Mouse (Mus musculus) spleen, embryonic (tissue): Measurements from ENCODE around the gene Slc25a19.

ENCODE experiments used
- CTCF ChIA-PET: fragments of 350-600 bp; sonication (Branson Sonifier 250); formaldehyde crosslinking; loops from one replicate; lab custom pipeline; 2022; lab: Charles Lee

Gene Slc25a19

DNA sequence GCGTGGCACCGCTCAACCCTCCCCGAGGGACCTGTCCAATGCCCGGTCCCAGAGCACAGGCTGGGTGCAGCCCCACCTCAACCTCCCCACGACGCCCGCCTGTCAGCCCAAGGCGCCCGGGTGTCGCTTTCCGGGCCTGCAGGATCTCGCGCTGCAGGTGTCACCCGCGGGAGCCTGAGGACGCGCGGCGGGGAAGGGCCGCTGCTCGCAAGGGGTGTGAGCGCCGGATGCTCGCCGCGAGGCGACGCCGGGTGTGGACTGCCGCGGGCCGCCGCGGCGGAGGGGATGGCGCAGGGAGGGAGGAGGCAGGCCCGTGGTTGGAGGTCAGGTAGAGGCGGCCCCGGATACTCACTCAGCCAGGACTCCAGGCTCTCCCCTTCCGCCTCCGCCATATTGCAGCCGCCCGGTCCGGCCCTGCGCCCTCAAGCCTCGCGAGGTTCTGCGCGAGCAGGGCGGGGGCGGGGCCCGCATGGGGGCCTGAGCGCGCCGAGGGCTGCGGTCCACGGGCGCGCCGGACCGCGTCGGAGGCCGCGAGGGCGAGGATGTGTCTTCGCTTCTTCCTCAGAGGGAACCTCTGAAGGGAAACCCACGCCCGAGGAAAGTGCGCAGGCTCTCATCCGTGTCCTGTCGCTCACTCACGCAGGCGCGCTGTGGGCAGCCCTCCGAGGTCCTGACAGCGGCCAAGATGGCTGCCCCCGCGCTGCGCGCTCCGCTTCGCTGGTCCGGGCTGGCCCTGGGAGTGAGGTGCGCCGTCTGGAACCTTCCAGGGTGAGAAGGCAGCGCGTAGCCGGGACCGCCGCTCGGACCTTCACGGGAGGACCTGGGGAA lies 24.4 kb downstream of the Slc25a19 start, which contains the start of the genes Mrps7 and Gga3:
Gene Mrps7 (plus strand): TSS at position 450 of the 828 bp plus-strand sequence.
Gene Gga3 (minus strand): TSS at position 576 of the 828 bp plus-strand sequence.
- CTCF ChIA-PET: no interaction called here

- CTCF ChIA-PET: no interaction called here
Measured at GRCm38 (mm10) chr11:115603128-115603475, 25.0 kb downstream of the Slc25a19 start.

DNA sequence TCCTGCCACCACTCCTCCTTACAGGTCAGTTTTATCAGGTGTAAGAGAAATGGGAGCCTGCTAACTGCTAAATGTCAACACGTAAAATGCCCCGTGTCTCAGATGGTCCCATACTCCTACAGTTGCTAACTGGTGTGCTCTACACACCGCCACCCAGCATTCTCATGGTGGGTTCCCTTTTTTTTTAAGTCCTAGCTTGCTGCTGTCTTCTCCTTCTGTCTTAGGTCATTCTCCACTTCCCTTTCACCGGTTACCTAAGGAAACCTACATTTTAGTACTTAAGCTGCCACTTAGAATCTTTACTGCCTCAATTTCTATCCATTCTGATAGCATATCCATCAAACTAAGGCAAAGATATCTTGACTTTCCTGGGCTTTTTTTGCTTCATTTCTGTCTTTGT lies 26.9 kb downstream of the Slc25a19 start:
- CTCF ChIA-PET: no interaction called here

- CTCF ChIA-PET: no interaction called here
Measured at GRCm38 (mm10) chr11:115600743-115601142, 27.4 kb downstream of the Slc25a19 start.

DNA sequence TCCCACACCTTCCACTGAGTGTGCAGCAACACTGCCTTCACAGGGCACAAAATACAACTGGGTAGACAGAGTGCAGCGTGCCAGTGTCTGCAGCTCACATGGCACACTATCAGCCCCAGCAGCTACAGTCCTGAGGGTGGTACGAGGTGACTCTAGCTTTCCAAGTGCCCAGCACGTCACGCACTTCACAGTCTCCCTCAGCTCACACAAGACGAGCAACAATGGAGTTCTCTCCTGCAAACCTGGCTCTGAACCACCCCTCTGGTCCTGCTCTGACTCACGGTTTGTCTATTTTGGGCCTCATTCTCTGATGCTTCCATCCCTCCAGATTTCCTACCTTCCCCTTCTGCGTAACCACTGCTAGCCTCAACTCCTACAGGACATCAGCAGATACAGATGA lies 28.4 kb downstream of the Slc25a19 start:
- CTCF ChIA-PET: interaction anchor here (0.6 kb wide), 1 partner anchor 114 kb away, joined by 3 read pairs; no protein-coding TSS in a partner anchor

- CTCF ChIA-PET: no interaction called here
Measured at GRCm38 (mm10) chr11:115598309-115598708, 29.8 kb downstream of the Slc25a19 start.

DNA sequence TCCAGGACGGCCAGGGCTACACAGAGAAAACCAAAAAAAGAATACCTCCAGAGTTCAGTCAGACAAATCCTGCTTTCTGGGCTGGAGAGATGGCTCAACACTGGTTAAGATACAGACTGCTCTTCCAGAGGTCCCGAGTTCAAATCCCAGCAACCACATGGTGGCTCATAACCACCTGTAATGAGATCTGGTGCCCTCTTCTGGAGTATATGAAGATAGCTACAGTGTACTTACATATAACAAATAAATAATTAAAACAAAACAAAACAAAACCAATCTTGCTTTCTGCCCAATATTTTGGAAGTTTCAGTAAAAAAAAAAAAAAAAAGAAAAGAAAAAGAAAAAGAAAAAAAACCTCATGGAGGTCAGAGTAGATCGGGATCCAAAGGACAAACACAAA lies 32.9 kb downstream of the Slc25a19 start:
- CTCF ChIA-PET: no interaction called here

GRCm38 (mm10) chr11:115590526-115591075 lies 37.5 kb downstream of the Slc25a19 start:
- CTCF ChIA-PET: interaction anchor here (0.5 kb wide), 1 partner anchor 37 kb away, joined by 5 read pairs; no protein-coding TSS in a partner anchor

DNA sequence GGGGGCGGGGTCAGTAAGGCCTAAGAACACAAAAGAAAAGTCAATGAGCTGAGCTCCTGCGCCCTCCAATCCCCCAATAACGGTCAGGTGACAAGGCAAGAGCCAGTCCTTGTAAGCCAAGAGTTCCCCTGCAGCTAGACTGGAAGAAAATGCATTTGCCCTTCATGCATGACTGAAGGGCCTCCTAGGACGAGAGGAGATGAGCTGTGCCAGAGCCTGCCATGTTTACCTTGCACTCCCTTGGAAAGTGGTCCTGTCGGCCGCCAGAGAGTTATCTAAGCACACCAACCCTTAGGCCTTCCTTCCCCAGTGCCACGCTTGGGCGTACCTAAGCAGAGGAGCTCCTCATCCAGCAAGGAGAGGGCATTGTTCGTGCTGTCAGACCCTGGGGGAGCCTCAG lies 40.1 kb downstream of the Slc25a19 start:
- CTCF ChIA-PET: no interaction called here

DNA sequence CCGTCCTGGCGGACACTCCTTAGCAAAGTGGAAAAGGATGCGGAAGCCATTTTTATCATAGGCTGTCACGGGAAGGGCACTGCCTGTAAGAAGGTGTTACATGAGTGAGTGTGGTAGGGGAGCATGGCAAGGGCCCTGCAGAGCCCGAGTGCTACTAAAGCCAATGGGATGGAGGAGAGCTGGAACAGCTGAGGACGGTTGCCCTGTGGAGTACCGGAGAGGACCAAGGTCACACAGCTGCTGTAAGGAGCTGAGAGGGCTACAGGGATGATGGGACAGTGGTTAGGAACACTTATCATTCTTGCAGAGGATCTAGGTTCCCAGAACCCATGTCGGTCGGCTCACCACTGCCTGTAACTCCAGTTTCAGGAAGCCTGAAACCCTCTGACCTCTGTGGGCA lies 41.7 kb downstream of the Slc25a19 start:
- CTCF ChIA-PET: no interaction called here

- CTCF ChIA-PET: no interaction called here
Measured at GRCm38 (mm10) chr11:115585573-115586100, 42.5 kb downstream of the Slc25a19 start.

DNA sequence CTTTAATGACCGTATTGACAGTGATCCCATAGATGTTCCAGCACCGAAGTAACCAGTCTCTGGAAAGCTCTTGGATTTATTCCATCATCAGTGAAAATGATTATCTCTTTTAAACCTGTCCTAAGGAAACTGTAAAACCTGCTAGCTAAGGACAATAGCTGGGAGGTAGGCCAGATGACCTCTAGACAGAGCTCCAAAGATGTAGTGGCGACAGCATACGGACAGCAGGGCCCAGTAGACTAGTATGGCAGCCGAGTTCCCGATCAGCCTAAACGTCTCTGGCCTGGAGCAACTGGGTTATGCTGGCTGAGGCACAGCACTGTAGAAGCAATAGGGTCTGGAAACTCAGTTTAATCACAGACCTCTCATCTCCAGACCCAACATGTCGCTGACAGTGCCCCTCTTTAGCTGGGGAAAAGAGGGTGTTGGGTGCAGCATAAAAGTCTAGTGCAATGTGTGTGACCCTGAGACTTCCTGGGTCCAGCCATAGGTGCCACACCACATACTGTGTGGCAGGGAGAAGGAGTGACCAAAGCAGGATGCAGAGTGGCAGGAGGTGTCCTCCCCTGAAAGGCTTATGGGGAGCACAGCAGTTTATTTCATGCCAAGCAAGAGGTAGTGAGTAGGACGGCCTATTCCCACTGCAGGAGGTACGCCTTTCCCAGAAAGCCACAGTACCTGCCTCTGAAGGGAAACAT lies 43.6 kb downstream of the Slc25a19 start:
- CTCF ChIA-PET: interaction anchor here (1.0 kb wide), 1 partner anchor 31 kb away, joined by 3 read pairs; no protein-coding TSS in a partner anchor

DNA sequence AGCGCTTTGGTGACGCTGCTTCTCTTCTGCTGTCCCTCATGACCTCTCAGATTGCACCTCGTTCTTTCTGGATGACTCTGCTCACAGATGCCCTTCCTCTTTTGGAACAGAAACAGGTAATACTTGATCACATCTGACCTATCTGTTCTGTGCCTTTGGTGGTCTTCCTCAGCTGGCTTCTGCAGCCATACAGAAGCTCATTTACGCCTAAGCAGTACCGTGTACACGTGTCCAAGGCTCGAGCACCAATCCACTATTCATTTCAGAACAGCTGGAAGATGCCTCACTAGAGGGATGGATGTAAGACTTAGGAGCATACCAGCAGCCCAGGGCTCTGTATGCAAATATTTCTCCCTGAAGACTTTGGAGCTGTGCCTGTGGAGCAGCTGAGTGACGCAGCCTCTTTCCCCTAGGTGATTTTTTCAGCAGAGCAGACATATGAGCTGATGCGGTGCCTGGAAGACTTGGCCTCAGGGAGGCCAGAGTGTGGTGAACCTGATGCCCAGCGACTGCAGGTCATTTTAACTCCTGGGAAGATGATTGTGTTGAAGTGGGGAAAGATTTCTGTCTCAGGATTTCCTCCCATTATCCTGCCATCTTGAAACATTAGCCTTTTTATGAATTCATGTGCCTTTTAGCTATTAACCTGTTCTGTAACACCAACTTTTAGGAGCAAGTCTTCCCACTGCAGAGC lies 45.0 kb downstream of the Slc25a19 start:
- CTCF ChIA-PET: no interaction called here

- CTCF ChIA-PET: interaction anchor here (0.6 kb wide), 1 partner anchor 22 kb away, joined by 3 read pairs; no protein-coding TSS in a partner anchor
Measured at GRCm38 (mm10) chr11:115579080-115579479, 49.0 kb downstream of the Slc25a19 start.

GRCm38 (mm10) chr11:115564961-115565360 lies 63.1 kb downstream of the Slc25a19 start:
- CTCF ChIA-PET: no interaction called here
